Mouse (Mus musculus): ENCODE measurements around the gene Rph3al. TPM values are rescaled to one million over a fixed set of nuclear protein-coding genes. Genes with fewer than 3 reads are reported as not detected.

Gene Rph3al
- polyA plus RNA-seq, 1 experiment, result 0.47 TPM

- Histone ChIP-seq H3K4me1 (ENCODE audit: control insufficient read depth, insufficient read depth, low read length) (no peaks in the 10 kb centered on the region), H3K27ac (ENCODE audit: insufficient read depth, low read length) (no peak overlapping the region), H3K4me3 (ENCODE audit: insufficient read depth, low read length) (no peak overlapping the region)
- TF ChIP-seq CTCF (IDR thresholded peaks at IDR 0.05; ENCODE audit: borderline replicate concordance, insufficient read depth, low read length) (no peak), POLR2A (IDR thresholded peaks at IDR 0.05; ENCODE audit: low read depth, low read length) (no peak)
Observed at GRCm38 (mm10) chr11:75954896-75955295, 16.7 kb upstream of the Rph3al start.

GRCm38 (mm10) chr11:75951895-75952294 lies 13.7 kb upstream of the Rph3al start:
- Histone ChIP-seq H3K27ac (ENCODE audit: insufficient read depth, low read length) (no peak overlapping the region), H3K4me3 (ENCODE audit: insufficient read depth, low read length) (no peak overlapping the region), H3K4me1 (ENCODE audit: control insufficient read depth, insufficient read depth, low read length) (no peaks in the 10 kb centered on the region)
- TF ChIP-seq POLR2A (IDR thresholded peaks at IDR 0.05; ENCODE audit: low read depth, low read length) (no peak), CTCF (IDR thresholded peaks at IDR 0.05; ENCODE audit: borderline replicate concordance, insufficient read depth, low read length) (no peak)

GRCm38 (mm10) chr11:75950459-75950858 lies 12.2 kb upstream of the Rph3al start:
- Histone ChIP-seq H3K4me1 (ENCODE audit: control insufficient read depth, insufficient read depth, low read length) (no peaks in the 10 kb centered on the region), H3K27ac (ENCODE audit: insufficient read depth, low read length) (no peak overlapping the region), H3K4me3 (ENCODE audit: insufficient read depth, low read length) (no peak overlapping the region)
- TF ChIP-seq CTCF (IDR thresholded peaks at IDR 0.05; ENCODE audit: borderline replicate concordance, insufficient read depth, low read length) (no peak), POLR2A (IDR thresholded peaks at IDR 0.05; ENCODE audit: low read depth, low read length) (no peak)

- TF ChIP-seq CTCF (IDR thresholded peaks at IDR 0.05; ENCODE audit: borderline replicate concordance, insufficient read depth, low read length), result no peak
- no peak for TF ChIP-seq POLR2A (IDR thresholded peaks at IDR 0.05; ENCODE audit: low read depth, low read length)
- Histone ChIP-seq H3K4me1 (ENCODE audit: control insufficient read depth, insufficient read depth, low read length) (no peaks in the 10 kb centered on the region), H3K27ac (ENCODE audit: insufficient read depth, low read length) (no peak overlapping the region), H3K4me3 (ENCODE audit: insufficient read depth, low read length) (no peak overlapping the region)
Observed at GRCm38 (mm10) chr11:75948789-75949188, 10.6 kb upstream of the Rph3al start.

GRCm38 (mm10) chr11:75947223-75947622 lies 9.0 kb upstream of the Rph3al start:
- Histone ChIP-seq H3K4me3 (ENCODE audit: insufficient read depth, low read length) (no peak overlapping the region), H3K27ac (ENCODE audit: insufficient read depth, low read length) (no peak overlapping the region), H3K4me1 (ENCODE audit: control insufficient read depth, insufficient read depth, low read length) (no peaks in the 10 kb centered on the region)
- TF ChIP-seq CTCF (IDR thresholded peaks at IDR 0.05; ENCODE audit: borderline replicate concordance, insufficient read depth, low read length) (no peak), POLR2A (IDR thresholded peaks at IDR 0.05; ENCODE audit: low read depth, low read length) (no peak)

GRCm38 (mm10) chr11:75945805-75946450 lies 7.7 kb upstream of the Rph3al start:
- Histone ChIP-seq H3K4me3 (ENCODE audit: insufficient read depth, low read length) (no peak overlapping the region), H3K27ac (ENCODE audit: insufficient read depth, low read length) (no peak overlapping the region), H3K4me1 (ENCODE audit: control insufficient read depth, insufficient read depth, low read length) (no peaks in the 10 kb centered on the region)
- no peak for TF ChIP-seq CTCF (IDR thresholded peaks at IDR 0.05; ENCODE audit: borderline replicate concordance, insufficient read depth, low read length)
- no peak for TF ChIP-seq POLR2A (IDR thresholded peaks at IDR 0.05; ENCODE audit: low read depth, low read length)

- H3K4me3 ChIP-seq (ENCODE audit: insufficient read depth, low read length), result no peak overlapping the region
- peaks cover 4% of the 10 kb centered on the region; the same call in 1 of the 2 replicates for H3K4me1 ChIP-seq (ENCODE audit: control insufficient read depth, insufficient read depth, low read length)
- no peak overlapping the region for H3K27ac ChIP-seq (ENCODE audit: insufficient read depth, low read length)
- TF ChIP-seq POLR2A (IDR thresholded peaks at IDR 0.05; ENCODE audit: low read depth, low read length), result no peak
- no peak for TF ChIP-seq CTCF (IDR thresholded peaks at IDR 0.05; ENCODE audit: borderline replicate concordance, insufficient read depth, low read length)
Observed at GRCm38 (mm10) chr11:75937370-75937871, 808 bp downstream of the Rph3al start.

GRCm38 (mm10) chr11:75935819-75936430 lies 2.3 kb downstream of the Rph3al start:
- Histone ChIP-seq H3K4me3 (ENCODE audit: insufficient read depth, low read length) (no peak overlapping the region), H3K4me1 (ENCODE audit: control insufficient read depth, insufficient read depth, low read length) (peaks cover 4% of the 10 kb centered on the region; the same call in 1 of the 2 replicates), H3K27ac (ENCODE audit: insufficient read depth, low read length) (no peak overlapping the region)
- TF ChIP-seq CTCF (IDR thresholded peaks at IDR 0.05; ENCODE audit: borderline replicate concordance, insufficient read depth, low read length), result no peak
- TF ChIP-seq POLR2A (IDR thresholded peaks at IDR 0.05; ENCODE audit: low read depth, low read length), result no peak

GRCm38 (mm10) chr11:75934425-75934824 lies 3.8 kb downstream of the Rph3al start:
- no peak overlapping the region for H3K4me3 ChIP-seq (ENCODE audit: insufficient read depth, low read length)
- peaks cover 4% of the 10 kb centered on the region; the same call in 1 of the 2 replicates for H3K4me1 ChIP-seq (ENCODE audit: control insufficient read depth, insufficient read depth, low read length)
- no peak overlapping the region for H3K27ac ChIP-seq (ENCODE audit: insufficient read depth, low read length)
- TF ChIP-seq POLR2A (IDR thresholded peaks at IDR 0.05; ENCODE audit: low read depth, low read length) (no peak), CTCF (IDR thresholded peaks at IDR 0.05; ENCODE audit: borderline replicate concordance, insufficient read depth, low read length) (no peak)

GRCm38 (mm10) chr11:75933371-75933770 lies 4.9 kb downstream of the Rph3al start:
- TF ChIP-seq CTCF (IDR thresholded peaks at IDR 0.05; ENCODE audit: borderline replicate concordance, insufficient read depth, low read length), result no peak
- no peak for TF ChIP-seq POLR2A (IDR thresholded peaks at IDR 0.05; ENCODE audit: low read depth, low read length)
- no peak overlapping the region for H3K4me3 ChIP-seq (ENCODE audit: insufficient read depth, low read length)
- peaks cover 4% of the 10 kb centered on the region; the same call in 1 of the 2 replicates for H3K4me1 ChIP-seq (ENCODE audit: control insufficient read depth, insufficient read depth, low read length)
- no peak overlapping the region for H3K27ac ChIP-seq (ENCODE audit: insufficient read depth, low read length)

All from embryonic fibroblast, embryonic 13.5 days (primary cell).